Mouse (Mus musculus) adrenal gland, postnatal 10 days (tissue): ENCODE measurements around the gene Cpa5. TPM values are rescaled to one million over a fixed set of nuclear protein-coding genes. Genes with fewer than 3 reads are reported as not detected.

ENCODE experiments used
- DNase-seq: peaks from one replicate; pipeline ENCODE4 v3.0.0; 2021; ENCODE audit warnings: mixed read lengths
- long read RNA-seq, 2 experiments: library from polyadenylated mRNA; stranded (forward); transcript quantifications; one replicate each; pipeline ENCODE4 v2.0.0; 2021
- total RNA-seq, 2 experiments: library from RNA; stranded (reverse); gene quantifications; 2 replicates each; pipeline ENCODE4 v1.2.3; 2021

Cpa5 gene
- not detected for total RNA-seq
- long read RNA-seq, experiment 1, result 0 reads
- long read RNA-seq, experiment 2, result 0 reads

GRCm38 (mm10) chr6:30610710-30611109 lies at the start of gene Cpa5:
Gene Cpa5 (plus strand): TSS chr6:30611010.
- no peak for DNase-seq

- no peak for DNase-seq
Observed at GRCm38 (mm10) chr6:30562132-30562531, 48.7 kb upstream of the Cpa5 start.

GRCm38 (mm10) chr6:30563575-30563974 lies 47.2 kb upstream of the Cpa5 start:
- DNase-seq, result no peak

- DNase-seq, result no peak
Observed at GRCm38 (mm10) chr6:30564051-30564450, 46.8 kb upstream of the Cpa5 start.

- no peak for DNase-seq
Observed at GRCm38 (mm10) chr6:30568069-30568468, 42.7 kb upstream of the Cpa5 start, which contains the start of gene Cpa4. Gene Cpa4 (plus strand): TSS chr6:30568369.

GRCm38 (mm10) chr6:30569331-30569730 lies 41.5 kb upstream of the Cpa5 start:
- no peak for DNase-seq

- no peak for DNase-seq
Observed at GRCm38 (mm10) chr6:30570012-30570411, 40.8 kb upstream of the Cpa5 start.

- no peak for DNase-seq
Observed at GRCm38 (mm10) chr6:30572456-30573311, 38.1 kb upstream of the Cpa5 start.

- no peak for DNase-seq
Observed at GRCm38 (mm10) chr6:30573380-30573779, 37.4 kb upstream of the Cpa5 start.

GRCm38 (mm10) chr6:30574945-30575344 lies 35.9 kb upstream of the Cpa5 start:
- no peak for DNase-seq

GRCm38 (mm10) chr6:30576477-30577203 lies 34.2 kb upstream of the Cpa5 start:
- DNase-seq, result no peak

- DNase-seq, result no peak
Observed at GRCm38 (mm10) chr6:30579961-30580840, 30.6 kb upstream of the Cpa5 start.

GRCm38 (mm10) chr6:30580841-30581176 lies 30.0 kb upstream of the Cpa5 start:
- DNase-seq, result no peak

GRCm38 (mm10) chr6:30586886-30587442 lies 23.8 kb upstream of the Cpa5 start:
- DNase-seq, result no peak

- no peak for DNase-seq
Observed at GRCm38 (mm10) chr6:30589819-30590218, 21.0 kb upstream of the Cpa5 start.

- no peak for DNase-seq
Observed at GRCm38 (mm10) chr6:30591851-30592404, 18.9 kb upstream of the Cpa5 start.

GRCm38 (mm10) chr6:30592417-30592974 lies 18.3 kb upstream of the Cpa5 start:
- DNase-seq, result no peak

GRCm38 (mm10) chr6:30594364-30594763 lies 16.4 kb upstream of the Cpa5 start:
- DNase-seq, result no peak

GRCm38 (mm10) chr6:30596230-30596898 lies 14.4 kb upstream of the Cpa5 start:
- DNase-seq, result no peak

- DNase-seq, result no peak
Observed at GRCm38 (mm10) chr6:30600033-30600432, 10.8 kb upstream of the Cpa5 start.

- no peak for DNase-seq
Observed at GRCm38 (mm10) chr6:30600995-30601394, 9.8 kb upstream of the Cpa5 start.
